Mouse (Mus musculus): ENCODE data around the gene Fam78b.

The Fam78b gene

GRCm38 (mm10) chr1:167102046-167102445 is 100.8 kb downstream of the Fam78b start:
- no peak for DNase-seq

GRCm38 (mm10) chr1:167102566-167102965 is 101.3 kb downstream of the Fam78b start:
- no peak for DNase-seq

GRCm38 (mm10) chr1:167104956-167105626 is 103.9 kb downstream of the Fam78b start:
- no peak for DNase-seq

GRCm38 (mm10) chr1:167105916-167106315 is 104.7 kb downstream of the Fam78b start:
- DNase-seq: no peak

GRCm38 (mm10) chr1:167108973-167109509 is 107.8 kb downstream of the Fam78b start:
- DNase-seq: no peak

GRCm38 (mm10) chr1:167114363-167115050 is 113.3 kb downstream of the Fam78b start:
- DNase-seq: no peak

- no peak for DNase-seq
Observed at GRCm38 (mm10) chr1:167115121-167115520, 113.9 kb downstream of the Fam78b start.

GRCm38 (mm10) chr1:167116733-167117132 is 115.5 kb downstream of the Fam78b start:
- no peak for DNase-seq

- DNase-seq: no peak
Observed at GRCm38 (mm10) chr1:167118971-167119370, 117.8 kb downstream of the Fam78b start.

- DNase-seq: peak; percentile 43
Observed at GRCm38 (mm10) chr1:167119439-167119838, 118.2 kb downstream of the Fam78b start.

GRCm38 (mm10) chr1:167122436-167122835 is 121.2 kb downstream of the Fam78b start:
- DNase-seq: no peak

GRCm38 (mm10) chr1:167123551-167123950 is 122.3 kb downstream of the Fam78b start:
- DNase-seq: no peak

- no peak for DNase-seq
Observed at GRCm38 (mm10) chr1:167125870-167126269, 124.7 kb downstream of the Fam78b start.

- DNase-seq: no peak
Observed at GRCm38 (mm10) chr1:167126292-167126691, 125.1 kb downstream of the Fam78b start.

GRCm38 (mm10) chr1:167135748-167136147 is 134.5 kb downstream of the Fam78b start:
- DNase-seq: no peak

All from retina, postnatal 1 day (tissue).